Mouse (Mus musculus): ENCODE data around the gene Ndufv3.
A peak's percentile ranks its signal among the peaks of the same experiment; 100 is the strongest.

Gene Ndufv3

GRCm38 (mm10) chr17:31519946-31520838 is at the start of gene Ndufv3, which contains the start of gene Wdr4:
TSS of gene Ndufv3 (plus strand) at chr17:31520115.
TSS of gene Wdr4 (minus strand) at chr17:31519980.
- DNase-seq (ENCODE audit: low spot score in 2 of 2): peak; percentile 98 to 99

DNA sequence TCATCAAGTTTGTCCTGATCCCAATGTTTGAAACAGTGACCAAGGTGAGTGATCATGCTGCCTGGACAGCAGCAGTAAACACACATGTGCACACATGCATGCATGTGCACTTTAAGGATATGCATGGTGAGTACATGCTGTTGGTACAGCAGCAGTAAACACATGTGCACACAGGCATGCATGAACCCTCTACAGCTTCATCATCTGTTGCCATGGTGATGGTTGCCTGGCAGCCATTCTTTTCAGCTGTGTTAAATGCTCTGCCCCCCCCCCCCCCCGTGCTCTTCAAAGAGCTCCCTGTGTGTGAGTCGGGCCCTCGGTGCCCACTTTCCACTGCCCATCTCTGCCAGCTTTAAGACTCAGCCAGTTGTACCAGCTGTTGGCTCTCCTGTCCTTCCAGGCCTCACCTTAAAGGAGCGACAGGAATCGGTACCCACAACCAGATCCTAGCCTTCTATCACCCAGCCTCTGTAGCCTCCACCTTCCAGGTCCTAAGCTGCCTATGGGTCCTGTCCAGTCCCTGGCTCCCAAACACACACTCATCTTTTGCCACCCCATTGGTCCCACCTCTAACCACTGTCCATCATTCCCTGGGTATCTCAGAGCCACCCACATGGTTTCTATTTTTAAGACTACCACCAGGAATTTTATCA is 49.0 kb upstream of the Ndufv3 start:
- no peak for DNase-seq (ENCODE audit: low spot score in 2 of 2)

GRCm38 (mm10) chr17:31474388-31474787 is 45.5 kb upstream of the Ndufv3 start:
- no peak for DNase-seq (ENCODE audit: low spot score in 2 of 2)

- no peak for DNase-seq (ENCODE audit: low spot score in 2 of 2)
Measured at GRCm38 (mm10) chr17:31478606-31479005, 41.3 kb upstream of the Ndufv3 start.

- no peak for DNase-seq (ENCODE audit: low spot score in 2 of 2)
Measured at GRCm38 (mm10) chr17:31479108-31479844, 40.6 kb upstream of the Ndufv3 start.

DNA sequence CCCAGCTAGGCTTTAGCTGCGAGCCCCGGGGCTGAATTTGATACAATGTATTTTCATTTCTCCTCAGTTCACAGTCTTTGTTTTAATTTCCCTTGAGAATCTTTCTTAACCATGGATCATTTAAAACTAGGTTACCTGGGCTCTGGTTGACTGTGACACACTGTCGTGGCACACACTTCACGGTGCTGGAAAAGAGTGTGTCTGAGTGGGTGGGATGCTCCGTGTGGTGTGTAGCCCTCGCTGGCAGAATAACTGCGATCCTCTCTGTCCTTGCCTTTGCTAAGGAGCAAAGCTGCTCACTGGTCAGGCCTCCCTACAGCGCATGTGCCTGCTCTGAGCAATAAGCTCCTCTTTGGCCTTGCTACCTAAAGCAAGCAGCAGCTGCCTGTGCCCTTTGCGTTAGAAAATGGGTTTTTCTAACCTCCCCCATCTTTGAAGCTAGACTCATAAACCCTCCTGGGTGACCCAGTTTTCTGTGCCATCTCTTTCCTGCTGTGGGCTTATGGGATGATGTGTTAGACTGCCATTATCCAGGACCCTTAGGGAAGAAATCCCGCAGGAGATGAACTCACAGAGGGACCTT is 33.2 kb upstream of the Ndufv3 start:
- DNase-seq (ENCODE audit: low spot score in 2 of 2): no peak

DNA sequence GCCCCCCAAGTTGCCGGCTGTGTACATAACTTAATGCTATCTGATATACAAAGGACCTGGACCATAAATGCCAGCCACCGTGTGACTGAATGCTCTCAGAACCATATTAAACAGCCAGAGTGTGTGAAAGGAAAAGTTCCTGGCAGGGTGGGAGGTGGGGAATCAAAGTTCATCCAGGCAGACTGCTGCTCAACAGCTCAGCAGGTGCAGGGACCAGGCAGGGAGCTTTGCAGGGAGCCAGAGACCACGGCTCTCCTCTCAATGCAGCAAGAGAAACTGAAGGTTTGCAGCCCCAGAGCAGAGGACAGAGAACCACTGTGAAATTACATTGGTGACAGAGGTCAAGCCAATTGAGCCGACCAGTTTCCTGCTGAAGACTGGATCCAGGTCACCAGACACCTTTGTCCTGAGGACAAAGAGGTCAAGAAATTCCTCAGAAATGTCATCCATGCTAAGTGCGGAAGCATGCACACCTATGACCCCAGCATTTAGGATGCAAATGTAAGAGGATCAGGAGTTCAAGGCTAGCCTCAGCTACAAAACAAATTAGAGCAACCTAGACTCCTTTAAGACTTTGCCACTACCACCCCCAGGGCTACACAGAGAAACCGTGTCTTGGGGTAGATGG is 32.4 kb upstream of the Ndufv3 start:
- no peak for DNase-seq (ENCODE audit: low spot score in 2 of 2)

DNA sequence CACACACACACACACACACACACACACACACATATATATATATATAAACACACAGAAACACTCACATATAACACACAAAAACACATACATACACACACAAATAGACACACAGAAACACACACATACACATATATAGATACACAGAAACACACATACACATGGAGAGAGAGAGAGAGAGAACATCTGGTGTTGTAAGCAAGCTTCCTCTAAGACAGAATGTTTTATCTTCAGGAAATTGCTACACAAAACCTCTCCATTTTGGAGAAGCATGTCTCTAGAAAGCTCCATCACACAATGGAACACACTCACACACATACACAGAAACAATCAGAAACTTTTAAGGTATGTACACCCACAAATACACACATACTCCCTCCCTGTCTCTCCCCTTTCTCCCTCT is 28.6 kb upstream of the Ndufv3 start:
- no peak for DNase-seq (ENCODE audit: low spot score in 2 of 2)

- peak; percentile 51 to 71 for DNase-seq (ENCODE audit: low spot score in 2 of 2)
Measured at GRCm38 (mm10) chr17:31492416-31492815, 27.5 kb upstream of the Ndufv3 start.

- no peak for DNase-seq (ENCODE audit: low spot score in 2 of 2)
Measured at GRCm38 (mm10) chr17:31494989-31495388, 24.9 kb upstream of the Ndufv3 start.

DNA sequence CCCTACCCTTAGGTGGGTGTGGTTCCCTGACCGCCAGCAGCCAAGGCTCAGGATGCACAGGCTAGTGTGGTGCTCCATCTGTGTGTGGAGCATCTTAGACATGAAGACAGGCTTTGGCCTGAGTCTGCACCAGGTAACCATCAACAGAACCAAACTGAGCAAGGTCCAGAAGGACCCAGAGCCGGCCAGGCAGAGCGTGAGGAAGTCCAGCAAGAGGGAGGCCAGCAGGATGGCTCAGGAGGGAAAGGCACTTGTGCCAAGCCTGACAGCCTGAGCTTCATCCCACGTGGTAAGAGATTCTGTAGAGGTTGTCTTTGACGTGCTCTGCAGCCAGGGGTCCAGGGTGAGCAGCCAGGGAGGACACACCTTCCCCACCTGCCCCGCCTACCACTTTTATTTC is 22.2 kb upstream of the Ndufv3 start:
- no peak for DNase-seq (ENCODE audit: low spot score in 2 of 2)

DNA sequence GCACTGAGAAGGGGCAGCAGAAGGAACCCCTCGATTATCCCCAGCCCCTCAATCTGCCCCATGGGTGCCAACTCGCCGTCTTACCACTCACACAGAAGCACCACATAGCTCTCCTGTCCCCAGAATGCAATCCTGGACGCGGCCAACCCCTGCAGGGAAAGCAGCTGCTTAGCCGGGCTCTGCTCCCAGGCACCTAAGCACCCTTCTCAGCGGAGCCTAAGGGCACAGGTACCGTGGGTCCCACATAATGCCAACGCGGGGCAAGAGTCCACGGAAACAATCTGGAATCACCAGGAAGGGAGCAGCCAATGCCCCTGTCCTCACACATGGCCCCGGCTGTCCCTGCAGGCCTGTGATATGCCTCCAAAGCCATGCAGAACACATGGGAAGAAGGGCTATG is 20.2 kb upstream of the Ndufv3 start:
- no peak for DNase-seq (ENCODE audit: low spot score in 2 of 2)

DNA sequence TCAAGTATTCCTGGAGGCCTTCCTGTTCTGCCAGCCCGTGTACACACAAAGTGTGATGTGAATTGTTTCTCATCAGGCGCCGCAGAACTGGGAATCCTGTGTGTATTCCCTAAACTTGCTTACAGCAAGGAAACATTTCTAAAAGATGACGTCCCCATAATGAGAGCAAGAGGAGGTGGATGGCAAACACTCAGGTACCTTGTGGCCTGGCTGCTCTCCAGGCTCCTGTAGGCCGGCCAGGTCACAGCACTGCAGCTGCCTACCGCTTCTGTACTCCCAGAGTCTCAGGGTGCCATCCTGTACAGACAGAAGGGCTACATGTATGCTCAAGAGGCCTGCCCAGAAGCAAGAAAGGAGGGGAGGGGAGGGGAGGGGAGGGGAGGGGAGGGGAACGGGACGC is 19.5 kb upstream of the Ndufv3 start:
- no peak for DNase-seq (ENCODE audit: low spot score in 2 of 2)

GRCm38 (mm10) chr17:31500908-31501307 is 19.0 kb upstream of the Ndufv3 start:
- DNase-seq (ENCODE audit: low spot score in 2 of 2): no peak

- DNase-seq (ENCODE audit: low spot score in 2 of 2): no peak
Measured at GRCm38 (mm10) chr17:31502261-31502927, 17.5 kb upstream of the Ndufv3 start.

- DNase-seq (ENCODE audit: low spot score in 2 of 2): no peak
Measured at GRCm38 (mm10) chr17:31503337-31503736, 16.6 kb upstream of the Ndufv3 start.

DNA sequence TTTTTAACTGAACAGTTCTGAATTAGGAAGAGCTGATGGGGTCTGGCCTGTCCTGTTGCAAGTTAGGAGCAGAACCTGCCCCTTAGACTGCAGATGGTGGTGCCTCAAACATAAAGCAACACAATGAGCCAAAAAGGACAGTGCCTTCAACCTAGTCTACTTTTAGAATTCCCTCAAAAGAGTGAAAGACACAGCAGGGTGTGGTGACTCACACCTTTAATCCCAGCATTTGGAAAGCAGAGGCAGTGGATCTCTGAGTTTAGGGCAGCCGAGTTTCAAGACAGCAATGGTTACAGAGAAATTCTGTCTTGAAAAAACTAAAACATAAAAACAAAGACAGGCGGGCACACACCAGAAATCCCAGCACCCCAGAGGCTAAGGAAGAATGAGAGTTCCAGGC is 16.0 kb upstream of the Ndufv3 start:
- no peak for DNase-seq (ENCODE audit: low spot score in 2 of 2)

DNA sequence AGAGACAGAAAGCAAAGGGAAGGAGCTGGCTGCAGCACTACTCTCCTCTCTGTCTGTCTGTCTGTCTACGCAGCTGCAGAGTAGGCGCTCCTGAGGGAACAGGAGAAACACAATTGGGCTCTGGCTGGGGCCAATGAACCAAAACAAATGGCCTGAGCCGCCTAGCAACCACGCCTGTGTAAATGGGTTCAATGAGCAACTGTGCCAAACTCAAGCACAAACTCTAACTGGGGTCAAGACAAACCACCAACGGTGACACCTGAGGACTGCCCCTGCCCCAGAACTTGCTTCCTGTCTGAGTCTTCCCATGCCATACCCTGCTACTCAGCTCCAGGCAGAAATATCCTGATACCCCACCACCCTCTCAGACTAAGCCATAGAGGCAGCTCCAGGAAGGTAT is 14.9 kb upstream of the Ndufv3 start:
- DNase-seq (ENCODE audit: low spot score in 2 of 2): no peak

- DNase-seq (ENCODE audit: low spot score in 2 of 2): no peak
Measured at GRCm38 (mm10) chr17:31506282-31506681, 13.6 kb upstream of the Ndufv3 start.

DNA sequence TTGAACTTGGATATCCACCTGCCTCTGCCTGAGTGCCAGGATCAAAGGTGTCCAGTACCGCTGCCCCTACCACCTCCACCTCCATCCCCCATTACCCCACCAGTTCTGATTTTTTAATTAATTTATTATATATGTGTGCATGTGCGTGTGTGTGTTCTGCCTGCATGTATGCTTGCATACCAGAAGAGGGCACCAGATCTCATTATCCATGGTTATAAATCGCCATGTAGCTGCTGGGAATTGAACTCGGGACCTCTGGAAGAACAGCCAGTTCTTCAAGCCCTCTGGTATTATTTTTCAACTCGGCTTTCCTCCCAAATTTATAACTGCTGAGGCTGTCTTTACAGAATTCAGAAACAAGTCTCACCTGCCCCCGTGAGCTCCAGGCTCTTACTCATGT is 9.0 kb upstream of the Ndufv3 start:
- DNase-seq (ENCODE audit: low spot score in 2 of 2): no peak

Measured in right cerebral cortex, postnatal 36 days (tissue).